Mouse (Mus musculus) spleen, adult 2 months (tissue): Measurements from ENCODE around the gene Etv4. TPM values are rescaled to one million over a fixed set of nuclear protein-coding genes. Genes with fewer than 3 reads are reported as not detected.

Source experiments
- DNase-seq, 2 experiments: peaks; one replicate each; pipeline versions ENCODE4 v3.0.0 to v3.0.0-alpha.2; 2012 to 2021; ENCODE audit warnings: low spot score in 2 of 2, low read depth in 1 of 2
- H3K27ac ChIP-seq: fragments of 200-500 bp; 2 replicates; pipeline ENCODE4 v1.5.1; 2012; ENCODE audit warnings: low read length, inconsistent platforms; ENCODE audit not compliant: insufficient read depth
- H3K27me3 ChIP-seq: fragments of 200-500 bp; 2 replicates; pipeline ENCODE4 v1.6.1; 2012; ENCODE audit warnings: mild to moderate bottlenecking, moderate library complexity, low read length, inconsistent platforms; ENCODE audit not compliant: control insufficient read depth, insufficient read depth
- H3K36me3 ChIP-seq: fragments of 200-500 bp; 2 replicates; pipeline ENCODE4 v1.6.1; 2012; ENCODE audit warnings: mild to moderate bottlenecking, low read length, inconsistent platforms; ENCODE audit not compliant: control insufficient read depth, insufficient read depth
- H3K4me1 ChIP-seq: fragments of 200-500 bp; 2 replicates; pipeline ENCODE4 v1.6.1; 2011; ENCODE audit warnings: inconsistent platforms; ENCODE audit not compliant: control insufficient read depth, insufficient read depth, insufficient read length
- H3K4me3 ChIP-seq: fragments of 200-500 bp; 2 replicates; pipeline ENCODE4 v1.5.1; 2011; ENCODE audit warnings: mild to moderate bottlenecking, inconsistent platforms; ENCODE audit not compliant: insufficient read depth, insufficient read length; ENCODE audit errors: extremely low read depth
- CTCF ChIP-seq: fragments of 200-500 bp; IDR thresholded peaks from 2 replicates; pipeline ENCODE4 v1.5.1; 2011; ENCODE audit warnings: mild to moderate bottlenecking, inconsistent platforms; ENCODE audit not compliant: insufficient read depth, insufficient read length, insufficient replicate concordance; ENCODE audit errors: extremely low read depth
- POLR2A ChIP-seq: fragments of 200-500 bp; IDR thresholded peaks from 2 replicates; pipeline ENCODE4 v1.6.1; 2011; ENCODE audit warnings: low read depth, low read length, inconsistent platforms
- WGBS: fragments of 180-500 bp; shearing (Covaris S2); methylation state at CpG from one replicate; pipeline ENCODE4 v1.1.7; 2018; 5-methylcytosine and 5-hydroxymethylcytosine counted together
- polyA plus RNA-seq: library from polyadenylated mRNA; depleted of rRNA; stranded (reverse); fragments of >200 nt; gene quantifications from 2 replicates; pipeline ENCODE4 v1.2.3, GENCODE M21; 2012; rRNA removed

Gene Etv4
- 0.16 and 0.34 TPM in 2 replicates for polyA plus RNA-seq

GRCm38 (mm10) chr11:101785143-101785851, at the start of gene Etv4:
Etv4 (minus strand) TSS chr11:101785371.
- peak within 1 kb of the TSS; percentile 54; the same call in 1 of the 2 replicates for H3K4me3 ChIP-seq
- WGBS, result under 1% methylated on average over 35 of the region's 35 CpGs
- TF ChIP-seq CTCF, result no peak
- no peak for TF ChIP-seq POLR2A

DNA sequence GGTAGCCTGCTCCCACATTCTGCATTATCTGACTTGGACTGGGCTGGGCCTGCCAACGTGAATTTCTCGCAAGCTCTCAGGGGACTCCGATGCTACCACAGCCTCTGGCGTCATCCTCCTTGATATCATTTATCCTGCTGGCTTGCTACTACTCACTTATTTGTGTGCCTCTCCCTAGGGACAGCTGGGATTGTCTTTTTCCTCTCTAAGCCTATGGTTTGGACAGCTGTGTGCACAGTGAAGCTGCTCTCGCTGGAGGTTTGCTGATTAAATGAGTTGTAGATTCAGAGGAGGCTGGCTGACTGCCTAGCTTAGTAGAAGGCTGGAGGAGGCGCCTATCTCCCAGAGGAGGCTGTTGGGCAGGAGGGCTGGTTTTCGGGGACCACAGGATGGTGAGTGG, 46.8 kb upstream of the Etv4 start:
- H3K27me3 ChIP-seq, result no peaks in the 10 kb centered on the region
- 72% methylated on average over 7 of the region's 7 CpGs for WGBS
- no peak for TF ChIP-seq POLR2A

More at GRCm38 (mm10) chr11:101785143-101785851, at the start of gene Etv4:
- Histone ChIP-seq H3K27me3 (peaks cover 21% of the 10 kb centered on the region), H3K36me3 (no peaks in the 10 kb centered on the region), H3K4me1 (peaks cover 7% of the 10 kb centered on the region; the same call in 1 of the 2 replicates), H3K27ac (no peak within 1 kb of the TSS)
- DNase-seq, result peak; percentile 54 to 78

GRCm38 (mm10) chr11:101830616-101831015, 45.4 kb upstream of the Etv4 start:
- Histone ChIP-seq H3K4me3 (no peak overlapping the region), H3K27ac (no peak overlapping the region), H3K36me3 (no peaks in the 10 kb centered on the region), H3K4me1 (no peaks in the 10 kb centered on the region), H3K27me3 (no peaks in the 10 kb centered on the region)
- TF ChIP-seq CTCF (no peak), POLR2A (no peak)
- no peak for DNase-seq
- 74% methylated on average over 8 of the region's 8 CpGs for WGBS

More for the DNA sequence above, 46.8 kb upstream of the Etv4 start:
- DNase-seq, result no peak
- Histone ChIP-seq H3K4me1 (no peaks in the 10 kb centered on the region), H3K4me3 (no peak overlapping the region), H3K36me3 (no peaks in the 10 kb centered on the region), H3K27ac (no peak overlapping the region)

DNA sequence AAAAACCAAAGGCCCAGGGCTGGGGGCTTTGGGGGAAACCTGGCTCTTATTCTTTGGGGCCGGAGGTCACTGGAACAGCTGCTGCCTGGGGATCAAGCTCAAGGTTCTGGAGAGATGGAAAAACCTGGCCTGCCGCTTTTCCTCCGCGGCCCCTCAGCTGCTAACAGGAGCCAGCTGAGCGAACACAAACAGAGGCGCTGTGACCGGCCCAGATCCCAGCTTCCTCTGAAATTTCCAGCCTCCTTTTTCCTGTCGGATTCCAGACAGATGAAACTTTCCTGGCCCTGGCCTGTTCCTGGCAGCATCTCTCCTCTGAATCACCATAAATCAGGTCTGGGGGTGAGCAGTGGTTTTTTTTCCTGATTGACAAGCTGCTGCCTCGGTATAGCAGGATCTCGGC, 44.9 kb upstream of the Etv4 start:
- 64% methylated on average over 10 of the region's 10 CpGs for WGBS
- Histone ChIP-seq H3K36me3 (no peaks in the 10 kb centered on the region), H3K27ac (no peak overlapping the region), H3K4me3 (no peak overlapping the region), H3K27me3 (no peaks in the 10 kb centered on the region), H3K4me1 (no peaks in the 10 kb centered on the region)
- TF ChIP-seq POLR2A (no peak), CTCF (no peak)
- DNase-seq, result no peak

GRCm38 (mm10) chr11:101828718-101829117, 43.5 kb upstream of the Etv4 start:
- H3K4me3 ChIP-seq, result no peak overlapping the region
- H3K27me3 ChIP-seq, result no peaks in the 10 kb centered on the region
- DNase-seq, result no peak
- no peak for TF ChIP-seq POLR2A
- TF ChIP-seq CTCF, result no peak
- H3K4me1 ChIP-seq, result no peaks in the 10 kb centered on the region
- H3K36me3 ChIP-seq, result no peaks in the 10 kb centered on the region
- H3K27ac ChIP-seq, result no peak overlapping the region
- 86% methylated on average over 4 of the region's 4 CpGs for WGBS

- no peak overlapping the region for H3K27ac ChIP-seq
- no peak overlapping the region for H3K4me3 ChIP-seq
- no peaks in the 10 kb centered on the region for H3K27me3 ChIP-seq
- TF ChIP-seq CTCF (no peak), POLR2A (no peak)
- WGBS, result 36% methylated on average over 3 of the region's 3 CpGs
- H3K4me1 ChIP-seq, result no peaks in the 10 kb centered on the region
- H3K36me3 ChIP-seq, result no peaks in the 10 kb centered on the region
- no peak for DNase-seq
Measured at GRCm38 (mm10) chr11:101823210-101823609, 38.0 kb upstream of the Etv4 start.

GRCm38 (mm10) chr11:101820899-101821298, 35.7 kb upstream of the Etv4 start:
- Histone ChIP-seq H3K4me3 (no peak overlapping the region), H3K36me3 (no peaks in the 10 kb centered on the region), H3K27ac (no peak overlapping the region), H3K27me3 (no peaks in the 10 kb centered on the region), H3K4me1 (no peaks in the 10 kb centered on the region)
- 56% methylated on average over 11 of the region's 11 CpGs for WGBS
- TF ChIP-seq POLR2A, result no peak
- no peak for TF ChIP-seq CTCF
- DNase-seq, result no peak
